Mouse (Mus musculus) fibroblast of lung, adult 2 months (primary cell): ENCODE measurements around the gene Creg2.
A peak's percentile ranks its signal among the peaks of the same experiment; 100 is the strongest.
"Not testable (repeated sequence)": the region's sequence is repeated elsewhere in the genome, so short reads cannot be mapped to it uniquely, and the experiment has no call there.

ENCODE experiments used
- DNase-seq: peaks from one replicate; pipeline ENCODE4 v3.0.0-alpha.2; 2011; ENCODE audit warnings: low read depth

Creg2 gene

DNA sequence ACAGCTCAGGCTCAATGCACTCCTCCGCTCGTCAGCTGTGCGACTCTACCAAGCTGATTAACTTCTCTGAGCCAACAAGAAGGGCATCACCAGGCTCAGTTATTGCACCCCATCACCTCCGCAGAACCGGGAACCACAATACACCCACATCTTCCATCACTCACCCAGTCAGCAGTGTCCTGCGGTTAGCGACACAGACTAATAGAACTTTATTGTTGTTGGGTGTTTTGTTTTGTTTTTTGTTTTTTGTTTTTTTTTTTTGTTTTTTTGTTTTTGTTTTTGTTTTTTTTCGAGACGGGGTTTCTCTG lies at the start of gene Creg2:
Creg2 (minus strand) TSS at position 234 of the 308 bp plus-strand sequence.
- DNase-seq = no peak

DNA sequence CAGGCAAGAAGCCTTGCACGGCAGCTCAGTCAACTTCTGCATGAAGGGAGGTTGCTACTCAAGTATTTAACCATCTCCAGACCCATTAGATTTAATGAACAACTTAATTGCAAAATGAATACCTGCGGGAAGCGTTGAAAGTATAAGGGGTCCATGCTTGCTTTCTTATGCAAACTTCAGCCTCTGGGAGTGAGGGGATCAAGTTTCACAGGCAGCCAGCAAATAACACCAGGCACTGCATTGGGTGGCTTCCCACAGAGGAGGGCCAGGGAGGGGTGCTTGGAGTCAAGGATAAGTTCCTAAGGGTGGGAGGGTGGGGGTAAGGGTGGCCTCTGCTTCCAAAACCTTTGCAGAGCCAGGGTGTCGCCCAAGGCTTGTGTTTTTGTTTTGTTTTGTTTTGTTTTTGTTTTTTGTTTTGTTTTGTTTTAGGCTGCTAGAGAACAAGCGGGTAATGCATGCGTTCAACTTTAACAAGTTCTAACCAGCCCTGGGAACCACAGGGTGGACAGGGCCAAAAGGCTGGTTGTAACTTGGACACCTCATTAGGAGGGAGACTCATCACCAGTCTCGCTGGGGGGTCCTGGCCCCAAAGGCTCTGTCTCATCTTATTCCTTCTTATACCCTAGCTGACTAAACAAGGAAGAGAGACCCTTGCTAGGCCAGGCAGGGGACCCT lies 49.5 kb upstream of the Creg2 start:
- DNase-seq = no peak

DNA sequence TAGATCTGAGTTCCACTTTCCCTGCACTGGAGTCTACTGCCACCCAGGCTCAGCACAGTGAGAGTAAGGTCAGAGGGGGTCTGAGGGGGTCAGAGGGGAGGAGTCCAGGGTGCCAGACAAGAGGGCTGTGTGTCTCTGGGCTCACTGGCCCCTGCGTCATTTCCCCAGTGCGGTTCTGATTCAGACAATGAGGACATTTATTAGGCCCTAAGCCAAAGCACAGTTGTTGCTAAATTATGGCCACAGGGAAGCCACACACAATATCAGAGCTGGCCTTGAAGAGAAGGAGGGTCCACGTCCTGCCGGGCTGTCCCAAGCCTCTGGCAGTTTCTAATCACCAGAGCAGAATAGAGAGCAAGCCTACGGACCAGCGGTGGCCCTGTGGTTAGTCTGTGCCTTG lies 47.2 kb upstream of the Creg2 start:
- DNase-seq = no peak

DNA sequence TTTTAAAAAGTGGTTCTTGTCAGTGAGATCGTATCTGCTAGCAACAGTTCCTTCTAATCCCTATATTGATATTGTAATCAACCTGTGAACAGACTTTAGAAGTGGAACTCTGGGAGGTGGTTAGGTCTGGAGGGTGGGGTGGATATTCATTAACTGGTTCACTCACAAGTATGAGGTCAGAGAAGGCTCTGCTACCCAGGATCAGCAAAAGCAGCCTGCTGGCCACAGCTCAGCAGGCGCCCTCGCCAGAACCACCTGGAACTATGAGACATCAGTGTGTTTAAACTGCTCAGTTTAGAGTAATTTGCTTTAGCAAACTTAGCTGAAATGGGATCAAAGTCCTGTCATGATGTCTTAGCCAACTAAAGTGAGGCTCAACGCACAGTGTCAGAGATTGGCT lies 43.9 kb upstream of the Creg2 start:
- DNase-seq = no peak

DNA sequence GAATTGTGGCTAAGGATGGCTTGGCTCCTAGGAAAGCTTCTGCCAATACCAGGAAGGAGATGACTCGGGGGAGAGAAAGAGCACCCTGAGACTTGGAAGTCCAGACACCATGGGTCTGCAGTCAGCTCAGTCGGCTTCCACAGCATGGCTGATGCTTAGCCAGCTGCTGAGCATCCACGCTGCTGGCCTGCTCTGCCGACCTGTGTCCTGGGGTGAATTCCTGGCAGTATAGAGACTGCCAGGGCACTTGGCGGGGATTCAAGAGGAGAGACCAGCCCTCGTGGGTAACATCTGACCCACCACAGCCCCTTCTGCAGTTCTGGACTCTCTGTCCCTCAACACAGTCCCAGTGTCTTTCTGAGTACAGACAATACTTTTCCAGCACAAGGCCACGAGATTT lies 43.5 kb upstream of the Creg2 start:
- no peak for DNase-seq

DNA sequence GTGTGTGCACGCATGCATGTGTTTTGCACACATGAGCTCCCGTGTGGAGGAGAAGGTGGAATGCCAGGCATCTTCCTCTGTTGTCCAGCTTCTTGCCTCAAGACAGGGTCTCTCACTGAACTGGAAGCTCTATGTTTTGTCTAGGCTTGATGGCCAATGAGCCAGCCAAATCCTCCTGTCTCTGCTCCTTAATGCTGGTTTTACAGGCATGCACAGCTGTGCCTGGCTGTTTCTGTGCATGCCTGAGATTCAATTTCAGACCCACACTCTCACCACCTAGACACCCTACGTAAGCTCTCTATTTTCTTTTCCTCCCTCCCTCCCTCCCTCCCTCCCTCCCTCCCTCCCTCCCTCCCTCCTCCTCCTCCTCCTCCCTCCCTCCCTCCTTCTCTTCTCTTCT lies 40.7 kb upstream of the Creg2 start:
- no peak for DNase-seq

DNA sequence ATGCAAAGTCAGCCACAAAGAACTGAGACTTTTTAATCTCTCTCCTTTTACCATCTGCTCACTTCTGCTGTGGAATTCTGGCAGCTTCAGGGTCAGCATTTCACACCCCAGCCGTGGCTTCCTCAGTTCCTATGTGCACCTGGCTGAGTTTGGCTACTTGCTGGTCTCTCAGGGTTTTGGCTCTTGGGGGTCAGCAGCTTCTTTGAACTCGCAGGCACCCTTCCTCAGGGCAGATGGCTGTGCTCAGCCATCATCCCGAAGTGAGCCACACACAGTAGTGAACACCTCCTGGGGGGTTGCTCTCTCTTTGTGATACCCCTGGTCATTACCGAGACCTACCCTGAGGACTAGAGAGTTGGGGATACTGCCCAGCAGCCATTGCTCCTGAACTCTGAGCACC lies 39.8 kb upstream of the Creg2 start:
- DNase-seq = no peak

DNA sequence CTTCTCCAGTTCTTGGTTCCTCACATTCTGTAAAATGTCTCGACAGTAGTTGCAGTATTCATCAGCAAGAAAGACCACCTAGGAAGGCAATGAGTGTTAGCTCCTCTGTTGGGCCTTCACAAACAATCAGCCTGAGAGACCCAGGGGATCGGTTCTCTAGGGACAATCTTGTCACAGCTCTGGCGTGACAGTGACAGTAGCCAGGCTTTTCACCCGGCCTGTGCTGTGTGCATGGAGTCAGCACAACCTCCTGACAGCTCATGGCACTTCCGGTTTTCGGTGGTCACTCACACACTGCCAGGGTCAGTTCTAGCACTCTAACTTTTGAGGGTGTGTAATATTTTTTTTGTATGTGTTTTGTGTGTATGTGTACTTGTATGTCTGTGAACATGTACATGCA lies 37.3 kb upstream of the Creg2 start:
- no peak for DNase-seq

DNA sequence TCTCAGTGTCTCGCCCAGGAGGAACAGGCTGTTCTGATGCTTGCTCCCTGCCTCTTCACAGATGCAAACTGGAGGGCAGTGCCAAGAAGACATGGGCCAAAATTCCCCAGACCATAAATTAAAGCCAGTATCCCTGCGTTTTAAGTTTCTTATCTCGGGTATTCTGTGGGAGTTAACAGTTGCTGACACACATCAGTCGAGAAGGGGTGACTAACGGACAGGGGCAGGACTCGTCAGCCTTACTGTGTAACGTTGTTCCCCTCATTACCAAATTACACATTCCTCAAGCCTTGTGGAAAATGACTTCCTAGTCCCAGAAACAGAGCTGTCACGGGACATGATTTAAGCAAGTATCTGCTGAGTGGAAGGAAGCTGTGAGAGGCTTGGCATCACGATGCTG lies 36.0 kb upstream of the Creg2 start:
- no peak for DNase-seq

DNA sequence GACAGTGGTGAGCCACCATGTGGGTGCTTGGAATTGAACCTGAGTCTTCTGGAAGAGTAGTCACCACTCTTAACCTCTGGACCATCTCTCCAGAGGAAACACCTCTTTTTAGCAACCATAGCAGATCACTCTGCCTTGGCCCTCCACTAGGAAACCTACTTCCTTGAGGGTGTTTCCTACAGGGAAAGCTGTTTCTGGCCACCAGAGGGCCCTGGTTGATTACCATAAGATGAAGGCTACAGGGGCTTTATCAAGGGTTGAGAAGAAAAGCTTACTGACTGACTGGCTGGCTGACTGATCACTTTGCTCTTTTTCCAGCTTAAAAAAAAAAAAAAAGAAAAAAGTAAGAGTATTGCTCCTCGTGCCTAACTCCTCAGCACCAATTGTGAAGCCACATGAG lies 34.6 kb upstream of the Creg2 start:
- peak; percentile 64 for DNase-seq

DNA sequence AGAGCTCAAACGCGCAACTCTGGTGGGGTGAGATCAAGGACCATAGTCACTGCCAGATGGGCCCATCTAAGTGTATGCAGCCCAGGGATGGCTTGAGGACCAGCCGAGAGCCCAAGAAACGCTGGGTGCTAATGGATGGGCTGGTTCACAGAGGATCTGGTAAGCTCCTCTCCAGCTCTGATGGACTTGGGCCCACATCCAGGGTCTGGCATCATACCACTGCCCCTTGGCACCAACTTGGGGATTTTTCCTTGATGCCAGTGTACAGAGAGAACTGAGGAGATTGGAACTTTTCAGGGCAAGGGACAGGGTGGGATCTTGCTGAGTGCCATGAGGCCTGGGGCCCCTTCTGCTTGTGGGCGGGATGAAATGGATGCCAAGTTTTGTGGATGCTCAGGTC lies 30.4 kb upstream of the Creg2 start:
- no peak for DNase-seq

DNA sequence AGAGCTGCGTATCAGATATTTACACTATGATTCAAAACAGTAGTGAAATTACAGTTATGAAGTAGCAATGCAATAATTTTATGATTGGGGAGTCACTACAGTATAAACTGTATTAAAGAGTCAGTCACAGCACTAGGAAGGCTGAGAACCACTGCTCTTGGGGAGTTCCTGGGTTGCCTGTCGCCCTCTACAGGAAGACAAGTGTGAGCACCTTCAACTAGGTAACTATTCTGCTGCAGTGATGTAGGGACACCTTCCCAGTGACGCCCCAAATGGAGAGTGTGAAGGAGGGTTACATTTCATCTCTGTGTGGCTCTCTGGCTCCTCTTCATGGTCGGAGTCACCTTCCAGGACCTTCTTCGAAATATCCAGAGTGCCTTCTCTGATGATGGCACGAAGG lies 29.3 kb upstream of the Creg2 start:
- DNase-seq = no peak

DNA sequence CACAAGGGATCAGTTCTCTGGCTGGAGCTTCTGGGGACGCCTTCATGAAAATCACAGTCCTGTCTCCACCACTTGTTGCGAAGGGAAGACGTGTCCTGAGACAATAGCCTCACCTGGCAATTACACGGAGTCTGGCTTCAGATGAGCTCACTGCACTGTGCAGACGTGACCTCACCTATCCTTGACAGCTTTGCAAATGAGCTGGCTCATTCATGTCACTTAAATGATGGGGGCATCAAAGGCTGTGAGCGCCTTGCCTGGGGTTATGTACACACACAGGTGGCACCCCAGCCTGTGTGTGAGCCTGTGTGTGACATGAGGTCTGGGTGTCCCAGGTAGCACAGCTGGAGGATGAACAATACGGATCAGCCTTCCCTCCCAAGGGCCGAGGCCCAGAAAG lies 27.6 kb upstream of the Creg2 start:
- no peak for DNase-seq

DNA sequence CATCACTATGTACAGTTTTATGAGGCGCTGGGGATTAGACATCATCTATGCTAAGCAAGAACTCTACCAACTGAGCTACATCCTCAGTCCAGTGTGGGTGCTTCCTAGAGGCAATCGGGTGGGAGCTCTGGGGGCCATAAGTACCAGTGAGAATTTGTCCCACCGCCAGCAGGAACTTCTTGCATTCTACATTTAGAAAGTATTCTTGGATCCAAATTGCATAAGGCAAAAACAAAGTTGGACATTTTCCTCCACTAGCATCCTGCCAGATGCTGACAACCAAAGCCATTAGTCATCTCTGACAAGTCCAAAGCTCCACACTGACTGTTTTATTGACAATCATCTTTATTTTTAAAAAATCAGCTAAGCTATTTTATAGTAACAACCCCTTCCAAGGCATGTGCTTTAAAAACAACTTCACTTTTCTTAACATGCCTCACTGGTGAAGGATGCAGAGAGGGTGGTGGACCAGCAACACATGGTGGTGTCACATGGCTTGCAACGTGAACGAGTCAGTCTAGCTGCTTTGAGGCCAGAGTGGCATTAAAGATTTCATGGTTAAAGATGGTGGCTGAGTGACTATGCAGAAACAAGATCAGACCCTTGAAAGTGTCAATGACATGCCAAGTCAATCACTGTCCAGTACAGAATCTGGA lies 25.1 kb upstream of the Creg2 start:
- peak; percentile 91 for DNase-seq

DNA sequence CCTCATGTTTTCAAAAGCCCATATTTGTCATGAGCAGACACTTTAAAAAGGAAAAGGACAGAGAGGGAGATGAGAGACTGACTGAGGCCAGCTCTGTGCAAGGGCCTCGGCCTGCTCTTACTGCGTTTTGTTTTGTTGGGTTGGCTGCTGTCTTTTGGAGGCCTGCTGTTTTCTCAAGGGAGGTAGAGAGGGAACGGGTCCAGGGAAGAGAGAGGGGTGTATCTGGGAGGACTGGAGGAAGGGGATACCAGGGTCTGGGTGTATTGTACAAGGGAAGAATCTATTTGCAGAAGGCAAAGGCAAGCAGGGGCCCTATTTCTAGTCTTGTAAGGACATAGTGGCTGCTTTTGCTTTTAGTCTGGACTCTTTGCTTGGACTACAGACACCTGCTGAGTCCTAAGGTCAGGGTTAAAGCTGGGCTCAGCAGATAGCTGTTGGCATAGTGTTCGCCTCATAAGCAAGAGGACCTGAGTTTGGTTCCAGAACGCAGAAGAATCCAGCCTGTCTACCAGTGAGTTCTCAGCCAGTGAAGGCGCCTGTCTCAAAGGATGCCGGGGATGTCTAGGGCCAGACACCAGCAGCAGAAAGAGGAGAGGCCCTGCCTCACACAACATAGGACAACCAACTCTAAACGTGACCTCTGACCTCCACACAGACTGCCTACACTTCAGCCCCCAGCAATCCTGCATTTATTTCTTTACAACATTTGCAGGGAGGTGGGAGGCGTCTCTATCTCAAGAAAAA lies 21.3 kb upstream of the Creg2 start:
- no peak for DNase-seq

DNA sequence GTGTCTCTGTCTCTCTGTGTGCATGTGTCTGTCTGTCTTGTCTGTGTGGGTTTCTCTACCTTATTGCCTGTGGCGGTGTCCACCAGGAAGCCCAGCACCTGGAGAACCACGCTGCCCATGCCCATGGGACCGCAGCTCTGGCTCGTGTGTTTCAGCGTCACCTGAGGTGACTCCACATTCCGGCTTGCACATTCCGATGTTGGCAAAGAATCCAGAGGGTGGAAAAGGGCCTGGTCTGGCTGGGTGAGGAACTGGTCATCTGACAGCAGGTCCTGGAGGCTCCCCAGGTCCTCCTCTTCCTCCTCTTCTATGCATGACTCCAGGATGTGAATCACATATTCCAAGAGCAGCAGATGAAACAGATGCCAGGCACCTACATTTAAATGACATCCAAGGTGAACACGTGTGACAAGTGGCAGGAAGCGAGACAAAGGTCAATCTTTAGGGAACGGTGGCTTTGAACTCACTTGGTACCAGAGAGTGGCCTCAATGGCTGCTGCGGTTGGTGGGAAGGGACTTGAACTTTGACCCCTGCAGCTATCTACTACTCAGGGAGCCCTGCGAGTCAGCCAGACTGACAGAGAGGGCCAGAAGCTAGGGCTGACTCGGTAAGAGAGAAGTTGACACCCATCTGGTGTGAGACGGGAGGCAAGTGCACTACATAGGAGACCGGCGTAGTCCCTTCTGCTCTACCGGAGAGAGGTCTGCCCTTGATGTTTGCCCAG lies 19.1 kb upstream of the Creg2 start:
- DNase-seq = no peak

DNA sequence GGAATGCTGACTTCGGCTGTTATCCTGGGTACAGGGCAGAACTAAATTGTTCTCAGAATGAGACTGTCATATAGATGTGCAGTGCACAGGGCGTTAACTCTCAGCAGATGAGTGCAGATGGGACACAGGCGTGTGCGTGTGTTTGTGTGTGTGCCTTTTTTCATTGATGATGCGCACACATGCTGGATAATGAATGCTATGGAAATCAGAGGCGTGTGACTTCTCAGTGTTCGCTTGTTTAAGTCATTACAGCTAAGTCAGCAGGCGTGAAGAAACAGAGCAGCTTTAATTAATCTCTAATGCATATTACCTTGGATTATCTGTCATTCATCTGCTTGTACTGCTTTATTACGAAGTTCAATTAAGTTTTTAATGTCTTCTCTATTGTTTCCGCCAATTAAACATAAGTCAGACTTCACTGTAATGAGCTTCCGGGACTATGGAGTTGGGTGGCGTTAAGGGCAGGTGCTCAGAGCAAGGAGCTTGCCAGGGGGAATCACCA lies 15.5 kb upstream of the Creg2 start:
- no peak for DNase-seq

DNA sequence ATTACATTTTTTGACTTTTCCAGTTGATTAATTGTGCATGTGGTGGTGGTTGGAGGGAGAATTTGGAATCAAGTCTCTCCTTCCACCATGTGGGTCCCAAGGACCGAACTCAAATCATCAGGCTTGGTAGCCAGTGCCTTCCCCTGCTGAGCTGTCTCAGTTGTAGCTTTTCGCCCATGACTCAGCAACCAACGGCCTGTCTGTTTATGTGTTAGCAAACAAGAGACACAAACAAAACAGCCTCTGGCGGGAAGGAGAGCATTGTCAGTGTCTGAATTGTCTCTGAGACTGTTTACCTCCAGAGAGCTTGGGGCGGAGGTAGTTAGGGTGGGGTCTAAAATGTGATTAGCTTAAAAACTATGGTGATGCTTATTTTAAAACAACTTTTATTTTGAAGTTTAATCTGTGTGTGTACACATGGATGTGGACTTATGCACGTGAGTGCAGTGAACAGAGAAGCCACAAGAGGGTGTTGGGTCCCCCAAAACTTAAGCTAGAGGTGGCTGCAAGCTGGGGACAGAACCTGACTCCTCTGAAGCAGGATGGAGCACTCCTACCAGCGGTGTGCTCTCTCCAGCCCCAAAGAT lies 12.9 kb upstream of the Creg2 start:
- DNase-seq = no peak

DNA sequence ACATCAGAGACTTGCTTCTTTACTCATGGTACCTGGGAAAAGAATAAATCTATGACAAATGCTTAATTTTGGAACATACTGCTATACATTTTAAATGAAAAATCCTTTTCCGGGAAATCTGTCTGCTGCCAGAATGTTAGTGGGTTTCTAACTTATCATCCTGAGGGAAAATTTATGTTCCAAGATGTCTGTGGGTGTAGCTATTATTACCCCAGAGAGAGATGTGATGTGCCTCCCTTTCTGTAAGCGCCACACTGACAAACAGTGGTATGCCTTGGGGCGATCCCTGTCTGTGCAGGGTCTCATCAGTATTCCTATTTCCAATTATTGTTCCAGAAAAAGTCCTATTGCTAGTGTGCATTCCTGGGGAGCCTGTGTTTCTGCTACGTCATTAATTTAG lies 11.8 kb upstream of the Creg2 start:
- DNase-seq = no peak

DNA sequence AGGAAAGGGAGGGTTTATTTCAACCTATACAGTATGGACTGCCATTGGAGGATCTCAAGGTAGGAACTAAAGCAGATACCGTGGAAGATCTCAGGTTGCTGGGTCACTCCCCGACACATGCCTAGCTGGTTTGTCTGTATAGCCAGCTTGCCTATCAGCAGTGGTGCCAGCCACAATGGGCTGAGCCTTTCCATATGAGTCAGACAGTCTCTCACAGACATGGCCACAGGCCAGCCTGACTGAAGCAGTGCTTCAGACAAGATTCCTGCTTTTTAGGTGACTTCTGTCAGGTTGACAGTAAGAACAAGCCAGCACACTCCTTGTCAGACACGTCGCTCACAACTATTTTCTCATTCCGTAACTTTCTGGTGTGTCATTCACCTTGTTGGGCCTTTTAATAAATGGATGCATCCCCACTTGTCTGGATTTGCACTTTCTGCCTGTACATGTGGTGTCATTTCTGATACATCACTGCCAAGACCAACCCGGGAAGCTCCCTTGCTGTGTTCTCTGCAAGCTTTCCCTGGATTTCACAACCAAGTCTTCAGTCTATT lies 5.8 kb upstream of the Creg2 start:
- peak; percentile 51 for DNase-seq

DNA sequence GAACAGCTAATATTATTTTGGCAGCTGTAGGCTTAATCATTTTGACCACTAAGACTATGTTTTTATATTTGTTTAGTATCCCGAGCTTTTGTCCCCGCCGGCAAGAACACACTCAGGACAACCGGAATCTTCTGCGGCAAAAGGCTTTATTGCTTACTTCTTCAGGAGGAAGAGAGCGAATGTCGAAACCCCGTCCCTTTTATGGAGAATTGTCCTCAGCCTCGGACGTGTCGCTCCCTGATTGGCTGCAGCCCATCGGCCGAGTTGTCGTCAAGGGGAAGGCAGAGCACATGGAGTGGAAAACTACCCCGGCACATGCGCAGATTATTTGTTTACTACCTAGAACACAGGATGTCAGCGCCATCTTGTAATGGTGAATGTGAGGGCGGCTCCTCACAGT lies 3.6 kb upstream of the Creg2 start:
- DNase-seq = not testable (repeated sequence)

DNA sequence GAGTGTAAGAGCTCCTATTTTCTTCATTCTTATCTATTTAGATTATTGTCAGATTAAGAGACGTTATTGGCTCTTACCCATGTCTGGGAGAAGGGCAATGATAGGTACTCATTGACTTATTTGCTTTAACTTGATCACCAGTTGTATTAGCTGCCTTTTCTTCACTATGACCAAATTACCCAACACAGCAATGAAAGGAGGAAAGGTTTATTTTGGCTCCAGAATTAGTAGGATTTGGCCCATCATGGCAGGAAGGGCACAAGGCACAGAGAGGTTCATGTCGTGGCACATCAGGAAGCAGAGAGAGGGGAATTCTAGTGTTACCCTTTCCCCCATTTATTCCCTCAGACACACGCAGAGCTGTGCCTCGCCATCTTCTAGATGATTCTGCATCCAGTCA lies 1.8 kb upstream of the Creg2 start:
- DNase-seq = no peak
